ENCODE assay signal across 8 mouse cellular contexts in the genomic region with DNA sequence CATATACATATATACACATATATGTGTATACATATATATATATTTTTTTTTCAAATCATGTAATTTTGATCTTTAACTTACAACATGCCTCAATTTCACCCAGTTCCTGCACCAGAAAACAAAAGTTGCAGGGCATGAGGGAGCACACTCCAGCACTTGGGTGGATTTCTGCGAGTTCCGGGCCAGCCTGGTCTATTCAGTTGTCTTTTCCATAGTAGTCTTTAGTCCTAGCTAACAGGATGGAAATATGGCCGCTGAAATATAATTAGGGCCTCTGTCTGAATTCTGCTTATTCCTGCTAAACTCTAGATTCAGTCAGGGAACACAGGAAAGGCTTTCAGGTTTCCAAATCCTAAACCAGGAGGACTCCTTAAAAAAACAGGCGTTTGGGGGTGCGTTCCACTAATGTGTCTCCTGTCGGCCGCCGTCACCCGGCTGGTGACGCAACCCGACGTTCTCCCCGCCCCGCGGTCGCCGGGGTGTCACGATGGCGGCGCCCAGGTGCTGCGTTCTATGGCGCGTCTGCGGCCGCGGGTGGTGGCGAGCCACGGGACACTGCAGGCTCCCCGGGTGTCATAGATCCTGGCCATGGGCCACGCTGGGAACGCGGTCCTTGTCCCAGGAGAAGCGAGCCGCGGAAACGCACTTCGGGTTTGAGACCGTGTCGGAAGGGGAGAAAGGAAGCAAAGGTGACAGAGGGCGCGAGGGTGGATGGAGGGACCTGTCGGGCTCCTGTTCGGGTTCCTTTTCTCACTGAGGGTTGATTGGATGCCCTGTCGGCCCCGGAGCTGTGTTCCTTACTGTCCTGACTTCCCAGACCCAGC. TPM values are rescaled to one million over a fixed set of nuclear protein-coding genes. Genes with fewer than 3 reads are reported as not detected.
DNase-seq lines count a peak whose midpoint lies in the region; ATAC-seq and TF ChIP-seq lines count a peak whose summit lies in the region.

A gene (plus strand): TSS at position 441 of the 824 bp plus-strand sequence.

- peak within 1 kb of the TSS; percentile 69 for H3K9ac ChIP-seq in forebrain, embryonic 15.5 days (replicated peaks)
- peak within 1 kb of the TSS; percentile 94 for H3K9ac ChIP-seq in liver, postnatal 0 days (replicated peaks)
- peak within 1 kb of the TSS; percentile 79 for H3K9ac ChIP-seq in neural tube, embryonic 14.5 days (replicated peaks; ENCODE audit: low read depth, low read length)

- H3K27me3 ChIP-seq in E14TG2a.4 (ENCODE audit: insufficient read depth, low read length): no peaks in the 10 kb centered on the region
- no peaks in the 10 kb centered on the region for H3K27me3 ChIP-seq in forebrain, embryonic 15.5 days
- H3K27me3 ChIP-seq in liver, postnatal 0 days (ENCODE audit: insufficient read depth, low read length): no peaks in the 10 kb centered on the region
- H3K27me3 ChIP-seq in neural tube, embryonic 14.5 days (ENCODE audit: control insufficient read depth, insufficient read depth, low read length): no peaks in the 10 kb centered on the region

- H3K4me2 ChIP-seq in forebrain, embryonic 15.5 days (replicated peaks): peak within 1 kb of the TSS; percentile 64
- peak within 1 kb of the TSS; percentile 98 for H3K4me2 ChIP-seq in liver, postnatal 0 days (ENCODE audit: low read depth, low read length)
- H3K4me2 ChIP-seq in neural tube, embryonic 14.5 days (ENCODE audit: low read depth, low read length): peak within 1 kb of the TSS; percentile 87

- WGBS in forebrain, embryonic 15.5 days: 3% methylated on average over 45 of the region's 45 CpGs
- 4% methylated on average over 45 of the region's 45 CpGs for WGBS in liver, postnatal 0 days (ENCODE audit: insufficient replicate concordance)
- 4% methylated on average over 45 of the region's 45 CpGs for WGBS in neural tube, embryonic 14.5 days

- DNase-seq in cerebellum, adult 11 months: peak; percentile 88
- peak; percentile 90 to 92 for DNase-seq in heart, postnatal 14 days
- peak; percentile 89 for DNase-seq in layer of hippocampus, adult 11-12 months (ENCODE audit: low spot score)
- DNase-seq in liver, postnatal 0 days: peak; percentile 92
- peak; percentile 92 for DNase-seq in testis, postnatal 10 days (ENCODE audit: low spot score)

- TF ChIP-seq CTCF in E14TG2a.4 (conservative IDR thresholded peaks at IDR 0.05; ENCODE audit: low read length): no peak
- TF ChIP-seq CTCF in liver, postnatal 0 days (IDR thresholded peaks at IDR 0.05; ENCODE audit: low read depth): no peak

- peaks cover 34% of the 10 kb centered on the region for H3K4me1 ChIP-seq in E14TG2a.4 (replicated peaks; ENCODE audit: low read depth, low read length)
- peaks cover 8% of the 10 kb centered on the region for H3K4me1 ChIP-seq in forebrain, embryonic 15.5 days
- peaks cover 13% of the 10 kb centered on the region for H3K4me1 ChIP-seq in liver, postnatal 0 days (ENCODE audit: insufficient read depth)
- peaks cover 5% of the 10 kb centered on the region for H3K4me1 ChIP-seq in neural tube, embryonic 14.5 days (ENCODE audit: control insufficient read depth, insufficient read depth, low read length)

- peak within 1 kb of the TSS; percentile 99 for H3K4me3 ChIP-seq in E14TG2a.4 (replicated peaks; ENCODE audit: low read length)
- peak within 1 kb of the TSS; percentile 69 for H3K4me3 ChIP-seq in forebrain, embryonic 15.5 days
- peak within 1 kb of the TSS; percentile 98 for H3K4me3 ChIP-seq in liver, postnatal 0 days (ENCODE audit: low read depth, low read length)
- H3K4me3 ChIP-seq in neural tube, embryonic 14.5 days (ENCODE audit: low read depth, low read length): peak within 1 kb of the TSS; percentile 90

- intact Hi-C loops in heart, postnatal 14 days (cut with DNase I): loop anchor here (2.0 kb wide), 1 partner anchor 21 kb away; a partner anchor contains a TSS

- H3K27ac ChIP-seq in forebrain, embryonic 15.5 days (replicated peaks): peak within 1 kb of the TSS; percentile 41
- H3K27ac ChIP-seq in liver, postnatal 0 days (ENCODE audit: low read depth): peak within 1 kb of the TSS; percentile 83
- peak within 1 kb of the TSS; percentile 70 for H3K27ac ChIP-seq in neural tube, embryonic 14.5 days (ENCODE audit: low read depth, low read length)

- peak; percentile 54; the same call in 1 of the 2 replicates for TF ChIP-seq EP300 in liver, postnatal 0 days (IDR thresholded peaks at IDR 0.05; ENCODE audit: low read depth)

- peak; percentile 84 for ATAC-seq in forebrain, embryonic 15.5 days (replicated peaks)
- ATAC-seq in liver, postnatal 0 days: peak; percentile 91
- ATAC-seq in neural tube, embryonic 14.5 days (ENCODE audit: low read depth): peak; percentile 81

- H3K36me3 ChIP-seq in E14TG2a.4 (ENCODE audit: insufficient read depth, low read length): peaks cover 20% of the 10 kb centered on the region
- H3K36me3 ChIP-seq in forebrain, embryonic 15.5 days: peaks cover 11% of the 10 kb centered on the region
- peaks cover 11% of the 10 kb centered on the region; the same call in 1 of the 2 replicates for H3K36me3 ChIP-seq in liver, postnatal 0 days (replicated peaks; ENCODE audit: insufficient read depth, low read length)
- H3K36me3 ChIP-seq in neural tube, embryonic 14.5 days (ENCODE audit: control insufficient read depth, insufficient read depth, low read length): peaks cover 9% of the 10 kb centered on the region

- H3K9me3 ChIP-seq in E14TG2a.4 (ENCODE audit: low read length): no peaks in the 10 kb centered on the region
- H3K9me3 ChIP-seq in forebrain, embryonic 15.5 days: no peaks in the 10 kb centered on the region
- no peaks in the 10 kb centered on the region; the same call in 1 of the 2 replicates for H3K9me3 ChIP-seq in liver, postnatal 0 days (ENCODE audit: low read length)
- H3K9me3 ChIP-seq in neural tube, embryonic 14.5 days (ENCODE audit: control insufficient read depth, low read length): no peaks in the 10 kb centered on the region

RNA-seq across cellular contexts. Expression of the gene that starts here (rescaled TPM):
- polyA plus RNA-seq in forebrain, embryonic 15.5 days (2015; fragmentation: Nextera tagmentation; extraction: Ambion mirVana): 59.4 and 61.3 TPM in 2 replicates
- 100 to 1,000 TPM; 143 to 157 TPM for total RNA-seq in heart, postnatal 14 days (2021)
- polyA plus RNA-seq in liver, postnatal 0 days (2015; fragmentation: Nextera tagmentation; extraction: Ambion mirVana): 19.5 and 19.6 TPM in 2 replicates
- 58.5 and 61.8 TPM in 2 replicates for polyA plus RNA-seq in neural tube, embryonic 14.5 days (2014; fragmentation: Nextera tagmentation; extraction: Ambion mirVana)

Comparison
In these comparisons a context has a peak if more than half of its experiments do, and no peak if none do; other contexts are left out.
1. Peak in every context shown above with its lines: DNase-seq, ATAC-seq, H3K4me3 ChIP-seq and H3K27ac ChIP-seq.